Comparison of ENCODE assay signal across 7 mouse cellular contexts in genomic region chr3:116661870-116662414, GRCm38 (mm10). TPM values are rescaled to one million over a fixed set of nuclear protein-coding genes. Genes with fewer than 3 reads are reported as not detected.
DNase-seq lines count a peak whose midpoint lies in the region; ATAC-seq lines count a peak whose summit lies in the region.

No protein-coding gene starts in this region.

- H3K4me1 ChIP-seq in brown adipose tissue, adult 24 weeks (ENCODE audit: control insufficient read depth, insufficient read depth, insufficient read length, low read length) = peaks cover 16% of the 10 kb centered on the region
- H3K4me1 ChIP-seq in forebrain, embryonic 11.5 days (replicated peaks; ENCODE audit: control insufficient read depth, insufficient read depth, low read length) = no peaks in the 10 kb centered on the region; the same call in none of the 2 replicates
- peaks cover 19% of the 10 kb centered on the region for H3K4me1 ChIP-seq in intestine, embryonic 16.5 days (ENCODE audit: control insufficient read depth, insufficient read depth, low read length)

- H3K4me2 ChIP-seq in forebrain, embryonic 11.5 days (ENCODE audit: low read depth, low read length, severe bottlenecking) = peak overlapping the region; percentile 68
- H3K4me2 ChIP-seq in intestine, embryonic 16.5 days (ENCODE audit: low read depth, low read length) = peak overlapping the region; percentile 59

- H3K36me3 ChIP-seq in forebrain, embryonic 11.5 days (ENCODE audit: control insufficient read depth, insufficient read depth, low read length) = no peaks in the 10 kb centered on the region
- H3K36me3 ChIP-seq in intestine, embryonic 16.5 days (ENCODE audit: control insufficient read depth, insufficient read depth, low read length) = no peaks in the 10 kb centered on the region

- H3K4me3 ChIP-seq in brown adipose tissue, adult 24 weeks (ENCODE audit: insufficient read depth, low read depth, low read length) = peak overlapping the region; percentile 93
- peak overlapping the region; percentile 95 for H3K4me3 ChIP-seq in forebrain, embryonic 11.5 days (ENCODE audit: low read depth, low read length)
- peak overlapping the region; percentile 97 for H3K4me3 ChIP-seq in intestine, embryonic 16.5 days (ENCODE audit: low read length)

- peak overlapping the region; percentile 97 for H3K9ac ChIP-seq in forebrain, embryonic 11.5 days (ENCODE audit: low read length)
- H3K9ac ChIP-seq in intestine, embryonic 16.5 days (ENCODE audit: low read depth, low read length) = peak overlapping the region; percentile 97

- H3K27me3 ChIP-seq in forebrain, embryonic 11.5 days (ENCODE audit: control insufficient read depth, insufficient read depth, low read length) = no peaks in the 10 kb centered on the region
- no peaks in the 10 kb centered on the region for H3K27me3 ChIP-seq in intestine, embryonic 16.5 days (replicated peaks; ENCODE audit: control insufficient read depth, insufficient read depth, low read length)

- no peaks in the 10 kb centered on the region for H3K9me3 ChIP-seq in forebrain, embryonic 11.5 days (ENCODE audit: control insufficient read depth, low read length)
- H3K9me3 ChIP-seq in intestine, embryonic 16.5 days (ENCODE audit: control insufficient read depth, low read length) = no peaks in the 10 kb centered on the region

- DNase-seq in left cerebral cortex, adult 11 months (ENCODE audit: low spot score) = peak; percentile 12
- DNase-seq in left cerebral cortex, postnatal 4 days = no peak
- no peak for DNase-seq in forebrain, embryonic 11.5 days (ENCODE audit: low spot score)
- DNase-seq in right cerebral cortex, adult 18-20 months = no peak

- ATAC-seq in forebrain, embryonic 11.5 days (replicated peaks; ENCODE audit: low FRiP score) = peak; percentile 84
- peak; percentile 91 for ATAC-seq in intestine, embryonic 16.5 days
- peak; percentile 40 for ATAC-seq in megakaryocyte-erythroid progenitor cell, adult 5-6 weeks (replicated peaks; ENCODE audit: low FRiP score, low TSS enrichment, poor library complexity, severe bottlenecking)

- intact Hi-C loops in left cerebral cortex, postnatal 4 days (cut with DNase I) = no loop called here

- peak overlapping the region; percentile 89 for H3K27ac ChIP-seq in brown adipose tissue, adult 24 weeks (replicated peaks; ENCODE audit: low read depth, low read length)
- H3K27ac ChIP-seq in forebrain, embryonic 11.5 days (ENCODE audit: low read depth, low read length) = peak overlapping the region; percentile 87
- H3K27ac ChIP-seq in intestine, embryonic 16.5 days (ENCODE audit: low read length) = peak overlapping the region; percentile 94

- WGBS in forebrain, embryonic 11.5 days = under 1% methylated on average over 60 of the region's 68 CpGs
- 0% methylated on average over 60 of the region's 68 CpGs for WGBS in intestine, embryonic 16.5 days

RNA-seq across cellular contexts. Expression of gene Mfsd14a, which starts 0.5 kb away (rescaled TPM):
- 10 to 100 TPM; 49.7 to 55.7 TPM for total RNA-seq in left cerebral cortex, postnatal 4 days (2021)
- 20.5 and 29.8 TPM in 2 replicates for polyA plus RNA-seq in brown adipose tissue, adult 24 weeks (2012; ENCODE audit: insufficient read depth, insufficient read length, missing spikeins)
- polyA plus RNA-seq in forebrain, embryonic 11.5 days (2014; fragmentation: Nextera tagmentation; extraction: Ambion mirVana) = 83.2 and 88.1 TPM in 2 replicates
- 81.3 TPM in 2 replicates for polyA plus RNA-seq in intestine, embryonic 16.5 days (2015; fragmentation: Nextera tagmentation; extraction: Ambion mirVana)
- total RNA-seq in megakaryocyte-erythroid progenitor cell, adult 5-6 weeks (2014; fragmentation: Nextera tagmentation) = 50.7 and 53.6 TPM in 2 replicates
- total RNA-seq in megakaryocyte-erythroid progenitor cell, adult 5-6 weeks (2017) = 83.2 and 95.4 TPM in 2 replicates

RNA-seq across cellular contexts. Expression of gene Gm43191, which starts 19.1 kb away (rescaled TPM):
- under 1 TPM in 1 of 2 experiments, not detected in 1; 0.68 TPM for total RNA-seq in left cerebral cortex, postnatal 4 days (2021)
- not detected in 2 replicates for polyA plus RNA-seq in brown adipose tissue, adult 24 weeks (2012; ENCODE audit: insufficient read depth, insufficient read length, missing spikeins)
- not detected in 2 replicates for polyA plus RNA-seq in forebrain, embryonic 11.5 days (2014; fragmentation: Nextera tagmentation; extraction: Ambion mirVana)
- polyA plus RNA-seq in intestine, embryonic 16.5 days (2015; fragmentation: Nextera tagmentation; extraction: Ambion mirVana) = not detected in 2 replicates
- not detected in 2 replicates for total RNA-seq in megakaryocyte-erythroid progenitor cell, adult 5-6 weeks (2014; fragmentation: Nextera tagmentation)
- total RNA-seq in megakaryocyte-erythroid progenitor cell, adult 5-6 weeks (2017) = not detected in 2 replicates

RNA-seq across cellular contexts. Expression of gene Trmt13, which starts 47.6 kb away (rescaled TPM):
- total RNA-seq in left cerebral cortex, postnatal 4 days (2021) = 10 to 100 TPM; 17.9 to 20.0 TPM
- 6.0 and 7.5 TPM in 2 replicates for polyA plus RNA-seq in brown adipose tissue, adult 24 weeks (2012; ENCODE audit: insufficient read depth, insufficient read length, missing spikeins)
- 28.6 and 29.0 TPM in 2 replicates for polyA plus RNA-seq in forebrain, embryonic 11.5 days (2014; fragmentation: Nextera tagmentation; extraction: Ambion mirVana)
- 17.0 and 20.5 TPM in 2 replicates for polyA plus RNA-seq in intestine, embryonic 16.5 days (2015; fragmentation: Nextera tagmentation; extraction: Ambion mirVana)
- 39.6 and 46.7 TPM in 2 replicates for total RNA-seq in megakaryocyte-erythroid progenitor cell, adult 5-6 weeks (2014; fragmentation: Nextera tagmentation)
- 26.6 and 34.2 TPM in 2 replicates for total RNA-seq in megakaryocyte-erythroid progenitor cell, adult 5-6 weeks (2017)

RNA-seq across cellular contexts. Expression of gene Slc35a3, which starts 50.7 kb away (rescaled TPM):
- 10 to 100 TPM; 14.6 to 15.8 TPM for total RNA-seq in left cerebral cortex, postnatal 4 days (2021)
- 9.6 and 12.6 TPM in 2 replicates for polyA plus RNA-seq in brown adipose tissue, adult 24 weeks (2012; ENCODE audit: insufficient read depth, insufficient read length, missing spikeins)
- 8.4 and 11.2 TPM in 2 replicates for polyA plus RNA-seq in forebrain, embryonic 11.5 days (2014; fragmentation: Nextera tagmentation; extraction: Ambion mirVana)
- polyA plus RNA-seq in intestine, embryonic 16.5 days (2015; fragmentation: Nextera tagmentation; extraction: Ambion mirVana) = 19.8 and 21.5 TPM in 2 replicates
- 25.2 and 29.4 TPM in 2 replicates for total RNA-seq in megakaryocyte-erythroid progenitor cell, adult 5-6 weeks (2014; fragmentation: Nextera tagmentation)
- 42.7 and 67.3 TPM in 2 replicates for total RNA-seq in megakaryocyte-erythroid progenitor cell, adult 5-6 weeks (2017)

Comparison
In these comparisons a context has a peak if more than half of its experiments do, and no peak if none do; other contexts are left out.
1. ATAC-seq: peak in every context shown above with its lines; median percentile 91 in intestine, embryonic 16.5 days; 84 in forebrain, embryonic 11.5 days; 40 in megakaryocyte-erythroid progenitor cell, adult 5-6 weeks.